Mouse (Mus musculus) megakaryocyte, embryonic 14.5 days (primary cell): ENCODE measurements around the gene Prr3.

Experiments used
- FLI1 ChIP-seq: IDR thresholded peaks from 2 replicates; pipeline ENCODE4 v1.6.1; 2012; ENCODE audit warnings: low read length, inconsistent platforms, mixed read lengths
- GATA1 ChIP-seq: IDR thresholded peaks from 3 replicates; pipeline ENCODE4 v1.6.1; 2012; ENCODE audit warnings: mixed read lengths, low read length, inconsistent platforms, borderline replicate concordance

DNA sequence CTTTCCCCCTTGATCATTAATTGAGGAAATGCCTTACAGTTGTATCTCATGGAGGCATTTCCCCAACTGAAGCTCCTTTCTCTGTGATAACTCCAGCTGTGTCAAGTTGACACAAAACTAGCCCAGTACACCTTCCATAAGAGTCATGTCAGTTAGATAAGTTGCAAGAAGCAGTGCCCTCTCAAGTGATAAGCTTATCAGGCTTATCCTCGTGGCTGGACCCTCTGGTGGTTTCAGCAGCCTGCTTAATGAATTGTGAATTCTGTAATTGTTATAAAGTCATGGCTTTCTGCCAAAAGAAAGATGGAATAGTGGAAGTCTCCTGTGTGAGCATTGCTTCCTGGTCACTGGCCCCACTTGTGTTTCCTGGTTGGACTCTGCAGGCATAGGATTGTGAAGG lies 52.6 kb downstream of the Prr3 start:
- TF ChIP-seq FLI1 (no peak), GATA1 (no peak)
